Mouse (Mus musculus): ENCODE measurements at regions not wholly inside any gene's neighbourhood (a gene's known extent, or its start where the extent isn't known, plus 50 kb on each side); places are given as distances from the start of the nearest gene placed in this dataset.
"Not testable (repeated sequence)": the region's sequence is repeated elsewhere in the genome, so short reads cannot be mapped to it uniquely, and the experiment has no call there.

GRCm38 (mm10) chr2:78274122-78274521 is 327.9 kb upstream of the Cwc22 start:
- no peak for DNase-seq

- DNase-seq = no peak
These were observed 322.5 kb upstream of the Cwc22 start for GRCm38 (mm10) chr2:78268705-78269104.

GRCm38 (mm10) chr2:78267527-78268375 is 321.6 kb upstream of the Cwc22 start:
- no peak for DNase-seq

- DNase-seq = no peak
These were observed 307.5 kb upstream of the Cwc22 start for GRCm38 (mm10) chr2:78253601-78254097.

- no peak for DNase-seq
These were observed 300.2 kb upstream of the Cwc22 start for GRCm38 (mm10) chr2:78246354-78246753.

GRCm38 (mm10) chr2:78240299-78240698 is 294.1 kb upstream of the Cwc22 start:
- DNase-seq = no peak

- DNase-seq = not testable (repeated sequence)
These were observed 279.4 kb upstream of the Cwc22 start for GRCm38 (mm10) chr2:78225383-78226100.

- DNase-seq = no peak
These were observed 268.3 kb upstream of the Cwc22 start for GRCm38 (mm10) chr2:78214469-78214868.

- DNase-seq = peak; percentile 2
These were observed 258.9 kb upstream of the Cwc22 start for GRCm38 (mm10) chr2:78205125-78205524.

- no peak for DNase-seq
These were observed 249.8 kb upstream of the Cwc22 start for GRCm38 (mm10) chr2:78196006-78196405.

- no peak for DNase-seq
These were observed 243.4 kb upstream of the Cwc22 start for GRCm38 (mm10) chr2:78189620-78190019.

- DNase-seq = no peak
These were observed 238.8 kb upstream of the Cwc22 start for GRCm38 (mm10) chr2:78184950-78185349.

GRCm38 (mm10) chr2:78173784-78174183 is 227.6 kb upstream of the Cwc22 start:
- no peak for DNase-seq

GRCm38 (mm10) chr2:78172819-78173218 is 226.6 kb upstream of the Cwc22 start:
- no peak for DNase-seq

- DNase-seq = no peak
These were observed 224.1 kb upstream of the Cwc22 start for GRCm38 (mm10) chr2:78170162-78170747.

- DNase-seq = no peak
These were observed 219.3 kb upstream of the Cwc22 start for GRCm38 (mm10) chr2:78165429-78165828.

GRCm38 (mm10) chr2:78159877-78160485 is 213.8 kb upstream of the Cwc22 start:
- peak; percentile 21 for DNase-seq

GRCm38 (mm10) chr2:78110335-78110734 is 164.2 kb upstream of the Cwc22 start:
- no peak for DNase-seq

- DNase-seq = no peak
These were observed 149.4 kb upstream of the Cwc22 start for GRCm38 (mm10) chr2:78095536-78095935.

- no peak for DNase-seq
These were observed 148.7 kb upstream of the Cwc22 start for GRCm38 (mm10) chr2:78094921-78095320.

GRCm38 (mm10) chr2:78064321-78065037 is 118.3 kb upstream of the Cwc22 start:
- DNase-seq = no peak

- no peak for DNase-seq
These were observed 113.7 kb upstream of the Cwc22 start for GRCm38 (mm10) chr2:78059801-78060416.
